ENCODE assay signal across 8 mouse cellular contexts in the genomic region with DNA sequence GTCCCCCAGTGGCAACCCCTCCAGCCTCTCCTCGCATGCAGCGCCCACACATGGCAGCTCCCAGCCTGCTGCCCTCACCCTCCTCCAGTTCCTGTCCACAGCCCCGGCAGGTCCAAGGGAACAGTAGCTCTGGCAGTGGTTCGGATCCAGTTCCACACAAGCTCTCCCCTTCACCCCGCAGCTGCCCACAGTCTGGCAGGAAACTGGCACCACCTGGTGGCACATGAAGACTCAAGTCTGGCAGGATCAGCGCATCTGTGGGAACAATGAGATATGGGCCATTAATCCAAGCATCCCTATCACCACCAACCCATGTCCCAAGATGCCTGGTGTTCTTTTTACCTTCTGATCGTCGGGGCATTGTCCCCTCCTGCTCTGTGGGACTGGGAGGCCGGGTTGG. TPM values are rescaled to one million over a fixed set of nuclear protein-coding genes. Genes with fewer than 3 reads are reported as not detected.
A peak's percentile ranks its signal among the peaks of the same experiment; 100 is the strongest.
DNase-seq lines count a peak whose midpoint lies in the region; ATAC-seq and TF ChIP-seq lines count a peak whose summit lies in the region.

No protein-coding gene starts in this region.

- peaks cover 12% of the 10 kb centered on the region for H3K79me2 ChIP-seq in myocyte (ENCODE audit: control insufficient read depth, insufficient read depth)

- H3K36me3 ChIP-seq in embryonic facial prominence, embryonic 12.5 days, result peaks cover 77% of the 10 kb centered on the region
- H3K36me3 ChIP-seq in myocyte (ENCODE audit: control insufficient read depth, insufficient read depth), result peaks cover 50% of the 10 kb centered on the region

- H3K4me1 ChIP-seq in embryonic facial prominence, embryonic 12.5 days, result peaks cover 15% of the 10 kb centered on the region; the same call in 1 of the 2 replicates

- DNase-seq in gastrocnemius, adult 2 months, result peak; percentile 37
- DNase-seq in gastrocnemius, postnatal 4 days (ENCODE audit: low spot score in 2 of 2), result no peak
- DNase-seq in lung, postnatal 10 days, result peak; percentile 29
- no peak for DNase-seq in lung, adult 18-20 months
- DNase-seq in right cerebral cortex, postnatal 14 days, result no peak
- DNase-seq in right cerebral cortex, postnatal 25 days, result no peak

- H3K4me3 ChIP-seq in gastrocnemius, adult 2 months, result no peak overlapping the region
- H3K4me3 ChIP-seq in embryonic facial prominence, embryonic 12.5 days, result peak overlapping the region; percentile 4; the same call in 1 of the 2 replicates
- no peak overlapping the region for H3K4me3 ChIP-seq in myocyte

- no peak for TF ChIP-seq POLR2A in myocyte (IDR thresholded peaks at IDR 0.05; ENCODE audit: insufficient read length, low read depth)

- no peak for ATAC-seq in embryonic facial prominence, embryonic 12.5 days (ENCODE audit: insufficient number of reproducible peaks, insufficient read depth, low FRiP score, low TSS enrichment)

- no peak overlapping the region for H3K27ac ChIP-seq in gastrocnemius, adult 2 months
- 0 out of 2 replicates have a peak overlapping the region, but pooled peaks have one; percentile 14 for H3K27ac ChIP-seq in embryonic facial prominence, embryonic 12.5 days

- no peaks in the 10 kb centered on the region for H3K27me3 ChIP-seq in embryonic facial prominence, embryonic 12.5 days
- H3K27me3 ChIP-seq in myocyte (ENCODE audit: control insufficient read depth, insufficient read depth, insufficient read length), result no peaks in the 10 kb centered on the region

- peaks cover 4% of the 10 kb centered on the region; the same call in 1 of the 2 replicates for H3K9me3 ChIP-seq in embryonic facial prominence, embryonic 12.5 days

- intact Hi-C loops in gastrocnemius, adult 2 months (cut with DNase I), result no loop called here

- WGBS in embryonic facial prominence, embryonic 12.5 days, result 87% methylated on average over 9 of the region's 9 CpGs

- TF ChIP-seq CTCF in gastrocnemius, adult 2 months (IDR thresholded peaks at IDR 0.05), result no peak

- no peak overlapping the region for H3K9ac ChIP-seq in embryonic facial prominence, embryonic 12.5 days

- H3ac ChIP-seq in myocyte (ENCODE audit: control insufficient read depth, insufficient read length), result no peak overlapping the region

- H3K4me2 ChIP-seq in embryonic facial prominence, embryonic 12.5 days (replicated peaks), result no peak overlapping the region
- H3K4me2 ChIP-seq in myocyte (ENCODE audit: low read depth), result no peak overlapping the region

TF ChIP-seq in myocyte, 11 proteins besides CTCF, POLR2A, EP300 and RAD21:
- TF ChIP-seq MYOG (IDR thresholded peaks at IDR 0.05; ENCODE audit: control insufficient read depth in 1 of 3, insufficient read depth in 1 of 3, insufficient read length in 2 of 3, low read depth in 2 of 3) (peak in 1 of 3 experiments; percentile 17), MAX (IDR thresholded peaks at IDR 0.05; ENCODE audit: low read depth) (no peak), E2F4 (IDR thresholded peaks at IDR 0.05; ENCODE audit: insufficient read depth) (no peak), MYOD1 (IDR thresholded peaks at IDR 0.05; ENCODE audit: control insufficient read depth in 1 of 3, insufficient read length in 2 of 3, low read depth in 2 of 3) (peak in 1 of 3 experiments; percentile 15), POLR2AphosphoS2 (IDR thresholded peaks at IDR 0.05; ENCODE audit: insufficient read length, low read depth) (peak; percentile 4), REST (IDR thresholded peaks at IDR 0.05; ENCODE audit: insufficient read depth, insufficient read length) (no peak)
TF ChIP-seq in myocyte: peak in this region for 3.

RNA-seq across cellular contexts. Expression of gene Zfp513, which starts 2.2 kb away (rescaled TPM):
- total RNA-seq in gastrocnemius, adult 2 months (2021), result 1 to 10 TPM; 6.2 to 7.1 TPM
- 10 to 100 TPM; 12.2 to 13.0 TPM for total RNA-seq in gastrocnemius, postnatal 4 days (2021)
- polyA plus RNA-seq in embryonic facial prominence, embryonic 12.5 days (2016; fragmentation: Nextera tagmentation; extraction: Ambion mirVana), result 18.7 and 20.0 TPM in 2 replicates
- polyA plus RNA-seq in myocyte (2012; fragmentation: generic; extraction: Trizol), result 25.6 TPM

RNA-seq across cellular contexts. Expression of gene Eif2b4, which starts 6.7 kb away (rescaled TPM):
- 10 to 100 TPM; 39.5 to 53.9 TPM for total RNA-seq in gastrocnemius, adult 2 months (2021)
- 10 to 100 TPM; 33.1 to 42.9 TPM for total RNA-seq in gastrocnemius, postnatal 4 days (2021)
- 70.2 and 74.4 TPM in 2 replicates for polyA plus RNA-seq in embryonic facial prominence, embryonic 12.5 days (2016; fragmentation: Nextera tagmentation; extraction: Ambion mirVana)
- polyA plus RNA-seq in myocyte (2012; fragmentation: generic; extraction: Trizol), result 60.2 TPM

RNA-seq across cellular contexts. Expression of gene Snx17, which starts 6.9 kb away (rescaled TPM):
- total RNA-seq in gastrocnemius, adult 2 months (2021), result 10 to 100 TPM; 31.1 to 33.2 TPM
- total RNA-seq in gastrocnemius, postnatal 4 days (2021), result 10 to 100 TPM; 80.8 to 83.2 TPM
- polyA plus RNA-seq in embryonic facial prominence, embryonic 12.5 days (2016; fragmentation: Nextera tagmentation; extraction: Ambion mirVana), result 152 TPM in 2 replicates
- 138 TPM for polyA plus RNA-seq in myocyte (2012; fragmentation: generic; extraction: Trizol)

RNA-seq across cellular contexts. Expression of gene Gtf3c2, which starts 19.9 kb away (rescaled TPM):
- 10 to 100 TPM; 22.9 to 26.5 TPM for total RNA-seq in gastrocnemius, adult 2 months (2021)
- 10 to 100 TPM; 39.7 to 47.0 TPM for total RNA-seq in gastrocnemius, postnatal 4 days (2021)
- 95.9 and 104 TPM in 2 replicates for polyA plus RNA-seq in embryonic facial prominence, embryonic 12.5 days (2016; fragmentation: Nextera tagmentation; extraction: Ambion mirVana)
- polyA plus RNA-seq in myocyte (2012; fragmentation: generic; extraction: Trizol), result 24.9 TPM

RNA-seq across cellular contexts. Expression of gene Gm29609, which starts 20.2 kb away (rescaled TPM):
- total RNA-seq in gastrocnemius, adult 2 months (2021), result under 1 TPM; 0.53 to 0.74 TPM
- 1 to 10 TPM; 1.6 to 4.6 TPM for total RNA-seq in gastrocnemius, postnatal 4 days (2021)
- polyA plus RNA-seq in embryonic facial prominence, embryonic 12.5 days (2016; fragmentation: Nextera tagmentation; extraction: Ambion mirVana), result 1.3 and 2.3 TPM in 2 replicates
- polyA plus RNA-seq in myocyte (2012; fragmentation: generic; extraction: Trizol), result 2.6 TPM

Comparison
In these comparisons a context has a peak if more than half of its experiments do, and no peak if none do; other contexts are left out.
1. DNase-seq: peak in gastrocnemius, adult 2 months (single experiment) and lung, postnatal 10 days (single experiment); none in gastrocnemius, postnatal 4 days (0 of 2), lung, adult 18-20 months (0 of 2), right cerebral cortex, postnatal 14 days (single experiment) and right cerebral cortex, postnatal 25 days (single experiment).